Mouse (Mus musculus): ENCODE measurements around the gene Usf1. TPM values are rescaled to one million over a fixed set of nuclear protein-coding genes. Genes with fewer than 3 reads are reported as not detected.
A peak's percentile ranks its signal among the peaks of the same experiment; 100 is the strongest.

Gene Usf1
- 100 to 1,000 TPM; 105 to 107 TPM for total RNA-seq (2021)
- long read RNA-seq, experiment 1, transcript Usf1-208 (10 exons, 2,167 nt) = major isoform, 23 of 35 reads
- long read RNA-seq, experiment 1, partial matches to known transcripts = 1 of 35 reads
- long read RNA-seq, experiment 1, other reads (novel, unspliced or antisense) = 7 of 35 reads
- long read RNA-seq, experiment 2, transcript Usf1-208 (10 exons, 2,167 nt) = major isoform, 22 of 35 reads
- long read RNA-seq, experiment 2, partial matches to known transcripts = 1 of 35 reads
- long read RNA-seq, experiment 2, other reads (novel, unspliced or antisense) = 10 of 35 reads

DNA sequence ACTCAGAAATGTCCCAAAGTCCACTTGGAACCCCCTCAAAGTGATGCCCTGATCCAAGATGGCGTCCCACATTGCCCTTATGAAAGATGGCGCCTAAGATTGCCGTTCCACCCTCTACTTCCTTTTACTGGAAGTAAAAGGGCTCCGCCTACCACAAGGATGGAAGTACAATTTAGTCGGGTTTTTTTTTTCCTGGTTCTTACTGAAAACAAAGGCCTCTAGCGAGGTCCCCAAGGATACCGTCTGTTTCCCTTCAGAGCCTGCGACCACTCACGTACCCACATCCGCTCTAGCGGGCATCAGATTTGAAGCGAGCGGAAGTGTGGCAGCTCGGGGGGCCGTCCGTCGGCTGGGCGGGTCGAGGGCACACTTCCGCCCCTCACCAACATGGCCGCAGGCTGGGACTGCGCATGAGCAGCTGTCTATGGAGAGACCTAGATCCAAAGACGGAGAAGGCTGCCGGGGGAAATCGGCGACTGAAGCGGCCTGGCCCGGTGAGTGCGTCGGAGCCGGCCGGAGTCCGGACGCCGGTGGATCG, at the start of gene Usf1:
TSS of gene Usf1 (plus strand) at position 367 of the 538 bp plus-strand sequence.
- intact Hi-C loops (cut with DNase I) = loop anchor here (5.0 kb wide), 1 partner anchor 49 kb away; the partner anchor contains the start of gene Klhdc9
- DNase-seq (ENCODE audit: low spot score in 2 of 2) = peak; percentile 94 to 95

GRCm38 (mm10) chr1:171365934-171366333, 45.2 kb upstream of the Usf1 start:
- no peak for DNase-seq (ENCODE audit: low spot score in 2 of 2)
- intact Hi-C loops (cut with DNase I) = loop anchor here (10.0 kb wide), 1 partner anchor 199 kb away; no protein-coding TSS in a partner anchor

DNA sequence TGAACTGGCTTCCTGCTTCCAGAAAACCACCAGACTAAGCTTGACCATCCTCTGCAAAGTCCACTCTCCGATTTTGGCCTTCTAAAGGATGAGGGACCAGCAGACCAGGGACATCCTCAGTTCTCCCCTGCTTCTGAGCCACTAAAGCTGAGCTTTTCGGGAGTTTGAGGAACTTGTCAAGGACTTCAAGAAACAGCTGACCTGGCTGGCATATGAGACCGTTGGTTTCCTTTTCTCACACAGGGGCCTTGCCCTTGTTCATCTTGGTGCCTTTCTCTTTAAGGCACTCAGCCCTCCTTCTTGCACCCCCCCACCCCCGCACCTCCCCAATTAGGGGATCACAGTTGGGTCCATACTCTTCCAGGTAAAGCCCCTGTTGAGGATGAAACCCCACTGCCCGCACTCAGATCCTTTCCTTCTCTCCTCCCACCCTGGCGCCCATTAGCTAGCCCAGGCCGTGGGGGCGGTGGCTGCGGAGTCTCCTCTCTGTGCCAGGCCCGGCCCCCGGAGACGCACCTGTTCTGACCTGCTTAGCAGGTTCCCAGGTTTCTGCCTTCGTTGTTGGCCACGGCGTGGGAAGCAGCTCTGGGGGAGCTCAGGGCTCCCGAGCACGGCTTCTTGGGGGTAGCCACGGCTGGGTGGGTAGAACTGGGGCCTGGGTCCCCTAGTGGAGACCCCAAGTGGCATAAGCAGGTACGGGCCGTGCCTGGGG, 41.1 kb upstream of the Usf1 start, which contains the start of gene Nectin4:
TSS of gene Nectin4 (plus strand) at position 255 of the 712 bp plus-strand sequence.
- intact Hi-C loops (cut with DNase I) = loop anchor here (10.0 kb wide), 1 partner anchor 195 kb away; no protein-coding TSS in a partner anchor
- no peak for DNase-seq (ENCODE audit: low spot score in 2 of 2)

DNA sequence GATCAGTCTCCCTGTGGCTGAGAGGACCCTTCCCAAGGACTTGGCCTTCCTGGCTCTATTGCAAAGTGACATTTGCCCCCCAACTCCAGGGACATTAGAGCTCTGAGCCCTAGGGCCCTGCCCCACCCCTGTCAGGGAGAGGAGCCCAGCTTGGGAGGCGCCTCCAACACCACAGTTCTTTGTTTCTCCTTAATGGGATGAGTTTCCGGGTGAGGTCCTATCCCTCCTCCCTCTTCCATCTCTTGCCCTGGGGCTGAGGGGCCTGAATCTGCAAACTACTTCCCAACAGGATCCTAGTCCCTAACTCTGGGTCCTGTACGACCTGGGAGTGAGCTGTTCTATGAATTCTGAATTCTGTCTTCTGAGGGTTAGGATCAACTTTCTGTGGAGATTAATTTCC, 38.2 kb upstream of the Usf1 start:
- intact Hi-C loops (cut with DNase I) = no loop called here
- DNase-seq (ENCODE audit: low spot score in 2 of 2) = no peak

GRCm38 (mm10) chr1:171373946-171374345, 37.2 kb upstream of the Usf1 start:
- DNase-seq (ENCODE audit: low spot score in 2 of 2) = no peak
- intact Hi-C loops (cut with DNase I) = no loop called here

GRCm38 (mm10) chr1:171375646-171376097, 35.4 kb upstream of the Usf1 start:
- intact Hi-C loops (cut with DNase I) = loop anchor here (5.0 kb wide), 1 partner anchor 102 kb away; no protein-coding TSS in a partner anchor
- no peak for DNase-seq (ENCODE audit: low spot score in 2 of 2)

- DNase-seq (ENCODE audit: low spot score in 2 of 2) = no peak
- intact Hi-C loops (cut with DNase I) = loop anchor here (5.0 kb wide), 1 partner anchor 99 kb away; no protein-coding TSS in a partner anchor
Measured at GRCm38 (mm10) chr1:171378298-171378697, 32.8 kb upstream of the Usf1 start.

- intact Hi-C loops (cut with DNase I) = loop anchor here (5.0 kb wide), 1 partner anchor 97 kb away; no protein-coding TSS in a partner anchor
- DNase-seq (ENCODE audit: low spot score in 2 of 2) = peak; percentile 75 to 86
Measured at GRCm38 (mm10) chr1:171379935-171380599, 31.0 kb upstream of the Usf1 start.

GRCm38 (mm10) chr1:171382096-171382620, 29.0 kb upstream of the Usf1 start:
- DNase-seq (ENCODE audit: low spot score in 2 of 2) = no peak
- intact Hi-C loops (cut with DNase I) = no loop called here

DNA sequence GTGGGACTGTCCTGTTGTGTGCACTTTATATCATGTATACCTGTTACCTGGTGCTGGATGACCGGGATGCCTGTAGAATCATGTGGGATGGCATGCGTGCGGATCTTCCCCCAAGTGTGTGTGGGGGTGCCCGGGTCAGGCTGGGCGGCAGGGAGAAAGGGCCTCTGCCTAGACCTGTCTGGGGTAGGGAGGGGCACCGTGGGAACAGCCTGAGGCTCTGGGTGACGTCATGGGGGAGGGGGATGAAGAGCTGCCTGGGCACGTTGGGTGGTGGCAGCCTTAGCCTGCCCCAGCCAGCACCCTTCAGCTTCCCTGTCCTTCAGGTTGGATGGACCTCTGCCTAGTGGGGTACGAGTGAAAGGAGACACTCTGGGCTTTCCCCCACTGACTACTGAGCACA, 26.8 kb upstream of the Usf1 start:
- intact Hi-C loops (cut with DNase I) = no loop called here
- no peak for DNase-seq (ENCODE audit: low spot score in 2 of 2)

GRCm38 (mm10) chr1:171385171-171385570, 25.9 kb upstream of the Usf1 start:
- DNase-seq (ENCODE audit: low spot score in 2 of 2) = no peak
- intact Hi-C loops (cut with DNase I) = no loop called here

DNA sequence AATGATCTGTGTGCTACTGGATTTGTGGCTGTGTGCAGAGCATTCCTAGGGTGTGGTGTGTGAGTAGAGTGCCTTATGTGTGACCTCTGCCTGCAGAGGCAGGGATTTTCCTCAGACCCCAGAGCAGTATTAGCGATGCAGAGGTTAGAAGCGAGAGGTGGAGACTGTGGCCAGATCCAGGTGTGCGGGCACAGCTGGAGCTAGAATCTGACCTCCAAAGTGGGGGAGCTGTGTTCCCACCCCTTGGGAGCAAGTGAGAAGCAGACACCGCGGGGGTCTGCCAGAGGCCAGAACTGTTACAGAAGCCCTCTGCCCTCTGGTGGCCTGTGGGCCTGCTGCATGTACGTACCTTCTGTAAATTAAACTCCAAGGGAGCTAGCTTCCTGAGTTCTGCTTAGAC, 24.0 kb upstream of the Usf1 start:
- DNase-seq (ENCODE audit: low spot score in 2 of 2) = no peak
- intact Hi-C loops (cut with DNase I) = no loop called here

DNA sequence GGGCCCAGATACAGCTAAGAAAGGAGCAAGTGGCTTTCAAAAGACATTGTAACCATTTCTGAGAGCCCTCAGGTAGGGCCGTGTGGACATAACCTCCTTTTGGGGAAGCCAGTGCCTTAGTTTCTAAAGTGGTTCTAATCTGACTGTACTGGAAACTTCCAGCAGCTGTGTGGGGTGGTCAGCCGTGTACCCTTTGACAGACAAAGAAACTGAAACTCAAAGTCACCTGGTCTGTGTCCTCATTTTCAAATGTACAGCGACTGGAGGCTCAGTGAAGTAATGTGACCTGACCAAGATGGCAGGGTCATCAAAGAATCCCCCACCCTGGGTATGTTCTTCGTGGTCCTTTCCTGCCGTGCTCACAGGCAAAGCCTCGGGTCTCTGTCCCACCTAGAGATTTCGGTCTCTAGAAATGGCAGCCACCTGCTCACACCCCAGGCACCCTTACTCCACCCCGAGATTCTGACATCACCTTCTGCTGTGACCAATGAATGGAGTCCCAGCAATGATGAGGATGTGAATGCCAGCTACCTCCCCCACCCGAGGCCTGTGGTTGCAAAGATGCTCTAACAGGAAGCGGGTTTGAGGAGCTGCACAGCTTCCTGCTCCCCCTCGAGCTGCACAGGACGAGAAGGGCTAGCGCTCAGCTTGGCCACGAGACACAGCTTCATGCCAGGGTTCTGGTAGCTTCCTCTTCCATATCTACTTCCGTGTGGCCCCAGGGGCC, 22.6 kb upstream of the Usf1 start, which contains the start of gene Arhgap30:
TSS of gene Arhgap30 (plus strand) at position 579 of the 727 bp plus-strand sequence.
- peak; percentile 42 to 55 for DNase-seq (ENCODE audit: low spot score in 2 of 2)
- intact Hi-C loops (cut with DNase I) = no loop called here

GRCm38 (mm10) chr1:171390101-171390500, 21.0 kb upstream of the Usf1 start:
- intact Hi-C loops (cut with DNase I) = no loop called here
- DNase-seq (ENCODE audit: low spot score in 2 of 2) = no peak

DNA sequence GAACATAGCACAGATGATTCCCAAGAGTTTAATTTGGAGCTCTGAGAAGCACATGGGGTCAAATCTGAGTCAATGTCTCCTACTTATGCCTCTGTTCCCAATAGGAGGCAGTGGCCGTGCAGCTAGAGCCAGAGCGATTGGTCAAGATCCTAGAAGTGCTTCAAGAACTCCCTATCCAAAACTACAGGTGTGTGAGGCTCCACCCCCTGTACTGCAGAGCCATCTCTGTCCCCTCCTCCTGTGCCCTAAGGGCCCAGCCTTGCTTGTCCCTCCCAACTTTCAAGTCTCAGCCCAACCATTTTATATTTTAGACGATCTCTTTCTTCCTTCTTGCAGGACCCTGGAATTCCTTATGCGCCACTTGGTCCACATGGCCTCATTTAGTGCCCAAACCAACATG, 9.3 kb upstream of the Usf1 start:
- DNase-seq (ENCODE audit: low spot score in 2 of 2) = no peak
- intact Hi-C loops (cut with DNase I) = no loop called here

GRCm38 (mm10) chr1:171402991-171403390, 8.1 kb upstream of the Usf1 start:
- intact Hi-C loops (cut with DNase I) = no loop called here
- DNase-seq (ENCODE audit: low spot score in 2 of 2) = no peak

- no peak for DNase-seq (ENCODE audit: low spot score in 2 of 2)
- intact Hi-C loops (cut with DNase I) = no loop called here
Measured at GRCm38 (mm10) chr1:171407263-171407662, 3.9 kb upstream of the Usf1 start.

GRCm38 (mm10) chr1:171410231-171410630, 882 bp upstream of the Usf1 start:
- DNase-seq (ENCODE audit: low spot score in 2 of 2) = no peak
- intact Hi-C loops (cut with DNase I) = loop anchor here (5.0 kb wide), 1 partner anchor 48 kb away; the partner anchor contains the start of gene Klhdc9

All from left cerebral cortex, postnatal 14 days (tissue).